Mouse (Mus musculus): ENCODE measurements around the gene Rrp7a. TPM values are rescaled to one million over a fixed set of nuclear protein-coding genes. Genes with fewer than 3 reads are reported as not detected.
A peak's percentile ranks its signal among the peaks of the same experiment; 100 is the strongest.

The Rrp7a gene
- 10 to 100 TPM; 75.7 to 97.2 TPM for polyA plus RNA-seq (2017; shearing (Covaris generic))

DNA sequence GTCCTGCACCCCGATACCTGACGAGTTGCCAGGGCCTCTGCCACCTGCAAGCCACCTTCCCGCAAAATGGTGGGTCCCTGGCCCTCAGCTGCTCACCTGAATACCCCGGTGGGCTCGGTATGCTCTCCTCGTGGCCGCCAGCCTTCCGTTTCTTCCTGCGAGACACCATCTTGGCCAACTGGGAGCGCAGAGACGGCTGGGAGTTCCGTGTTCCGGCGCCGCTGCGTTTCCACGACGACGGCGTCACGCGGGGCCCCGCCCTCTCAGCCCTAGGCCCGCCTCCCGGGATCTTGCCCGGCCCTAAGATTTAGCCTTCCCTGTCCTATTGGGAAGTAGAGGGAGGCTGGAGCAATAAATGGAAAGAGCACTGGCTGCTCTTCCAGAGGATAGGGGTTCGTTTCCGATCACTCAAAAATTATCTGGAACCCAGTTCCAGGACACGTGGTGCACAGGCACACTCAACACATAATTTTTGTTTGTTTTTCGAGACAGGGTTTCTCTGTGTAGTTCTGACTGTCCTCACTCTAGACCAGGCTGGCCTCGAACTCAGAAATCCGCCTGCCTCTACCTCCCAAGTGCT, at the start of gene Rrp7a:
Gene Rrp7a (minus strand): TSS at position 236 of the 580 bp plus-strand sequence.
- ATAC-seq, result peak; percentile 83

GRCm38 (mm10) chr15:83171712-83172481, 49.3 kb upstream of the Rrp7a start:
- ATAC-seq, result peak; percentile 96

- no peak for ATAC-seq
Measured at GRCm38 (mm10) chr15:83170956-83171659, 48.5 kb upstream of the Rrp7a start.

DNA sequence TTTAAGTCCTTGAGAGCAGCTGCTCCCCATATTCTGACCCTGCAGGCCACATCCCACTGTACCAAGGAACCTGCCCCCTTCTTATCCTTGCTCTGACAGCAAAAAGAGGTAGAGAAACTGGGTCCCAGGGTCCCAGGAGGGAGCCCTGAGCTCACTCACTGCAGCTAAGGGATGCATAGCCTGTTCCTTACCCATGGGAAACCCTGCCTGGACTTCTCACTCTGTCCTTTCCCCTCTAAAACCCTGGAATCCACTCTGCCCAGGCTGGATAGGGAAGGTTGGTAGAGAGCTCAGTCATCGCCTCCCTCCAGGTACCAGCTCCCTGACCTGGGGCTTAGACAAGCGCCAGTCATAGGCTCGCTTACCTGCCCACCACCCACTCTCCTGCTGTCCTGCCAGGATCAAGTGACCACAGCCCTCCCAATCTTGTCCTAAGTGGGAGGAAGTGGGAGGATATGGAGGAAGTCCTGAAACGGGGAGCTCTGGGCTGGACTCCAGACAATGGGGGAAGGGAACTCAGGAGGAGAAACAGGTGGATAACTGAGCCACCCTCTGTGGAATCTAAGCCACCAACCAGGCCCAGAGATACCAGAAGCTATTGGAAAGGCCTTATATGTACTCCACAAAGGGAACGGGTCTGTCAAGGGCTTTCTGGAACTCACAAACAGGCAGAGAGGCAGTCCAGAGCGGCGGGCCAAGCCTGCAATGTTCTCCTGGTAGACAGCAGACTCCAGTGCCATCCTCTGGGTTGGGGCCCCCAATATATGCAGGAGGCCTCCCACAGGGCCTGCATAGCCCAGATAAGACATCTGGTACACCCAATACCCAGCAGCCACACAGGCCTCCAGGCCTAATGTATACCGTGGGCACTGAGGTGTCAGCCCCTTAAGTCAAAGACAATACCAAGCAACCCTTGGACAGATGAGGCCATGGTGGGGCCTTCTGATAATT, 47.4 kb upstream of the Rrp7a start:
- ATAC-seq, result no peak

- ATAC-seq, result no peak
Measured at GRCm38 (mm10) chr15:83168875-83169771, 46.5 kb upstream of the Rrp7a start.

DNA sequence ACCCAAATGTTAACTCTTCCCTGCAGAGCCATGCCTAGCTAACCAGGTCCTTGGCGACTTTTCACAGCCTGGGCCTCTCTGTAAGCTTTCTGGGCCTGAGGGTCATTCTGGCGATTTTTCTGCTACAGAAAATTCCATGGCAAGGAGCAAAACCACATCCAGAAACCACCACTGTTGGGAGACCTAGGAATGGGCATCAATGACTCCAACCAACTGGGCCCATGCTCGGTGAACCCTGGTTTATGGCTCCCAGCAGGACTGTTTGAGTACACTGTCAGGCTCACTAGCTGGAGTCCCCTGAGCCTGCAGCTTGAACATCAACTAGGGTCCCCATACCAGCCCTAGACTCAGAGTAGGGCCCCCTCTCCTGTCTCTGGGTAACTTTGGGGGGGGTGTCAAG, 45.7 kb upstream of the Rrp7a start:
- ATAC-seq, result no peak

DNA sequence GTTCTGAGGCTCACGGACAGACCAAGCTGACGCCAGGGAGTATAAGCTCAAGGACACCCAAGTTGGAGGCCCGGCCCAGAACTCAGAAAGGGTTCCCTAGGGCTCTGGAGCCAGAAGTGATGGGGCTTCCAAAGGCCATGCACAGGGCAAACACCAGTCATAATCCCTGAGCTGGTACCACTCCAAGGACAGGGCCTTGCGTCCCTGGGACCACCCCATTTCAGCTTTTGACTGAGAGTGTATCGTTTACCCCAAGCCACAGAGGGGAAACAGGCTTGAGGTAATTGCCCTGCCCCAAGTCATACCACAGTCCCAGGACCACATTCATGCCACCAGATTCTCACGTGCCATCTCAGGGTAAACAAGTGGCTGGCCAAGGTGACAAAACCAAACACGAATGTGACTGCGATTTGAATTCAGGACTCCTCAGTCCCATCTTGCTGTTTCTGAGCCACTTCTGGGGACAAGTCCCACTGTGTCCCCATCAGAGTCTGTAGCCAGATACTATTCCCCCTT, 45.0 kb upstream of the Rrp7a start:
- no peak for ATAC-seq

- ATAC-seq, result no peak
Measured at GRCm38 (mm10) chr15:83167126-83167525, 44.5 kb upstream of the Rrp7a start.

- no peak for ATAC-seq
Measured at GRCm38 (mm10) chr15:83166642-83167041, 44.0 kb upstream of the Rrp7a start.

- no peak for ATAC-seq
Measured at GRCm38 (mm10) chr15:83165526-83166315, 43.1 kb upstream of the Rrp7a start.

- ATAC-seq, result no peak
Measured at GRCm38 (mm10) chr15:83164971-83165471, 42.4 kb upstream of the Rrp7a start.

DNA sequence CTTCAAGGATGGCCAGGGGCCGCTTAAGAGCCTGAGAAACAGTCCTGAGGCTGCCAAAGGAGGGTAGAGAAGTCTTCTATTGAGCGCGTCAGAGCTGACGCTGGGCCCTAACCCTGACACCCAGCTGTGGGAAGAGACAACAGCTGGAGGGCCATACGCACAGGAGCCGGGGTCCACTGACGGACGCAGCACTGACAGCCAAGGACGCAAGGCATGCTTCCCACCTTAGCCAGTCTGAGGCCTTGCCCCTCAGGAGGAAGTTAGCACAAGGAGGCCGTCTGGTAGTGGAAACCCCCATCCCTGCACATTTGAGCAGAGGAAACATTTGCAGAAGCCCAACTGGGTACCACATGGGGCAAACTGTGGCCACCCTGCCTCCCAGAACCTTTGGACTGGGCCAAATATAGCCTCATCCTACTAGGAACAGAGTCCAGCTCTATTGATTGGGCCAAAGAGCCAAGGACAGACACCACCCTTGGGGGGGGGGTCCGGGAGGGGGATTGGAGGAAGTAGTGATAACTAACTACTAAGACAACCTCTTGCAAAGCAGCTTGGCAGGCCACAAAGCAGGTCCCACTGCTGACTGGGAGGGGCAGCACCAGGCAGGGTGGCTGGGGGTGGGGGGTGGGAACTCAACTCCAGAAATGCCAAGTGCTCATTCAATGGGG, 40.4 kb upstream of the Rrp7a start:
- ATAC-seq, result no peak

DNA sequence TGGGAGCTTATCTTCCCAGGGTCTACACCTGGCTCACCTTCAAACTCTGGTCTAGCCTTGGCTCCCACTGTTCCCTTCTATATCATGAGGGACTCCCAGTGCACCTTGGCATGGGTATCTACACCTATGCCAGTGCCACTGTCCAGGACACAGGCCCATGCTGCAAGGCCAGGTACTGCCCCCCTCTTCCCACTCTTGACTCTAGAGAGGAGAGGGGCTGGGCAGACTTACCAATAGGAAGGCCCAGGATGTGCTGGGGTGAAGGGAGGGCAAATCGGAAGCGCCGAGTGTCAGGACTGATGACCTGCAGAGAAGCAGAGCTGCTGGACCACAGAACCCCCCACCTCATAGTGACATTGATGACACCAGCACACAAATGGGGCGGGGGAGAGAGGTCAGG, 39.4 kb upstream of the Rrp7a start:
- no peak for ATAC-seq

- ATAC-seq, result no peak
Measured at GRCm38 (mm10) chr15:83161062-83161748, 38.6 kb upstream of the Rrp7a start.

DNA sequence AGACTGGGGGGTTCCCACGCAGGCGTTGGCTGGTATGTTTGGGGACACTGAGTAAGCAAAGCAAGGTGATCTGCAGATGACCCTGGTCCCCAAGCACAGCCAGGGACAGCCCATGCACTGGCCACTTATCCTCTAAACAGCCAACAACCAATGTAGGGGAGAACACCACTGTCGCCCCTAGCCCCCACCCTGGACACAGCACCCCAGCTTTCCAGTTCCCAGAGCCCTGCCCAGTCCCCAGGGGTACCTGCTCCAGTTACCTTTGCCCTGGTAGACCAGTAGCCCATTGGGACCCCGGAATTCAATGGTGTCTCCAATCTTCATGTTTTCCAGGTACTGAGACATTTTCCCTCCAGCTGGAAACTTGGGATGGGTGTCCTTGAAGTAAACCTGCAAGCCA, 38.0 kb upstream of the Rrp7a start:
- ATAC-seq, result no peak

GRCm38 (mm10) chr15:83159823-83160222, 37.2 kb upstream of the Rrp7a start:
- ATAC-seq, result no peak

- ATAC-seq, result no peak
Measured at GRCm38 (mm10) chr15:83158587-83159160, 36.1 kb upstream of the Rrp7a start.

GRCm38 (mm10) chr15:83157667-83158064, 35.1 kb upstream of the Rrp7a start:
- ATAC-seq, result no peak
